Mouse (Mus musculus) adrenal gland, postnatal 4 days (tissue): ENCODE measurements at regions not wholly inside any gene's neighbourhood (a gene's known extent, or its start where the extent isn't known, plus 50 kb on each side); places are given as distances from the start of the nearest gene placed in this dataset.

Source experiments
- DNase-seq, 2 experiments: peaks; one replicate each; pipeline ENCODE4 v3.0.0; 2021 to 2022; ENCODE audit warnings: low spot score in 2 of 2, mixed read lengths in 2 of 2

GRCm38 (mm10) chr2:46491081-46491480, 1373.9 kb upstream of the Zeb2 start:
- no peak for DNase-seq

DNA sequence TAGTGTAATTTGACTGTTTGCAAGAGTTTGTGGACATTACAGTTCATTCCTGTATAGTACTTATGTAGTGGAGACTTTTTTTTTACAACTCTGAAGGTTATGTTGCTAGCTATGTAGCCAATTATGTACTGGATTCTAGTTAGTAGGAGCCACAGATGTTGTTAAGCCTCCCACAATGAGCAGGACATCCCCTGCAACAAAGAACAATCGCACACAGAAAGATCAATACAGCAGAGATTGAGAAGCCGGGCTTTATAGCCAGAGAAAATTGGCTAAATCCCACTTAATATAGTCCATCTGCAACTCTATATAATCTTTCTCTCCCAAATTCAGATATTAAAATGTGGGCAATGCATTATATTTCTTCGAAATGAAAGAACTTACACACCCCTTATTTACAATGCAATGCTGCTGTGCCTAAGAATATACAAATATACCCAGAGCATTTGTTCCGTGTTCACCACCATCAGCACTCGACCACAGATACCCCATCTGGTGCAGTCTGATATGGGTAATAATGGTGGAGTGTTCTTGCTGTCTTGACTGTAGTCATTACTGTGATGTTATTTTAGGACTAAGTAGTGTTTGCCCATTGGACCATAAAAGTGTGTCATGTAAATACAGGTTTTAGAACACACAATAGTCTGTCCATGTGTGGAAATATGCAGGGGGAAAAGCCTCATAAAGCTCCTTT, 1351.9 kb upstream of the Zeb2 start:
- DNase-seq = no peak

DNA sequence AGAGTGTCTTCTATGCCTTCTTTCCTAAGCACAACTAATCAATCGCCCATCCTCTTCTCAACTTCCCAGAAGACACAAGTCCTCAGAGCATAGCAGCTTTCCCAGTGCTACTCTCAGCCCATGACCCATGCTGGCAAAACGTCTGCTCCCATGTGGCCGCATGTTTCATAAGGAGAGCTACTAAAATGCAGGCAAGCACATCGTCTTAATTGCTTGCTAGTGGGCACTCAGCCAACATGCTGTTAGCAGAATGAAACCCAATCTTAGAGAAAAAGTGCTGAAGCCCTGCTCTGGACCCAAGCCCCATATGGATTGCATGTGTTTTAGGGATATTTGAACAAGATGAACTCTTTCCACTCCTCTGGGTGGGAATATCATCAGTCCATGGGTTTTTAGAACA, 1348.2 kb upstream of the Zeb2 start:
- DNase-seq = no peak

GRCm38 (mm10) chr2:46464913-46465312, 1347.7 kb upstream of the Zeb2 start:
- DNase-seq = no peak

DNA sequence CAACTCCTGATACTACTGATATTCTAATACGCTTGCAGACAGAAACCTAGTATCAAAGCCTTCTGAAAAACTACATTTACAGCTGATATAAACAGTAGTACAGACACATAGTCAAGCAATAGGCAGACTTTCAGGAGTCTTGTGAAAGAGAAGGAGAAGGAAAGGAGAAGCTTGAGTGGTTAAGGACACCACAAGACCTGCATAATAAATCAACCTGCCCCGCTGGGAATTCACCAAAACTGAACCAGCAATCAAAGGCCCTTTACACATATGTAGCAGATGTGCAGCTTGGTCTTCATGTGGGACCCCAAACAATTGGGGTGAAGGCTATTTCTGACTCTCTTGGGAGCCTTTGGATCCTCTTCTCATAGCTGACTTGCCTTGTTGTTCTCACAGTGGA, 1345.5 kb upstream of the Zeb2 start:
- no peak for DNase-seq

DNA sequence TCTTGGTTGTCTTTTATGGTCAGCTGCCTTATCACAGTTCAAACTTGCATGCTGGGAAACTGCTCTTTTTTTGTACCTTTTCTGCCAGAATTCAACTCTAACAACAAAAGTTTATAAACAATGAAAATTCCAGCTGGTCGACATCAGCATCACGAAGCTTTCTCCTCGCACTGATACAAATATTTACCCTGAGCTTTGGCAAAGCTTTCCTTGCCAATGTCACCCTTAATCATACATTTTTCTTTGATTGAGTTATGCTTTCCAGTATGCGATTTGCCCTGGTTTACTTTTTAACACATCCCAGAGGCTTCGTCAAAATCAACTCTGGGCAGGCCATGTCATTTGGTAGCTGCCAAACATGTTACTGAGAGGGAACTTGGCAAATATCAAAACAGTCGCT, 1333.5 kb upstream of the Zeb2 start:
- no peak for DNase-seq

- no peak for DNase-seq
These were observed 1328.1 kb upstream of the Zeb2 start for GRCm38 (mm10) chr2:46445306-46445705.

DNA sequence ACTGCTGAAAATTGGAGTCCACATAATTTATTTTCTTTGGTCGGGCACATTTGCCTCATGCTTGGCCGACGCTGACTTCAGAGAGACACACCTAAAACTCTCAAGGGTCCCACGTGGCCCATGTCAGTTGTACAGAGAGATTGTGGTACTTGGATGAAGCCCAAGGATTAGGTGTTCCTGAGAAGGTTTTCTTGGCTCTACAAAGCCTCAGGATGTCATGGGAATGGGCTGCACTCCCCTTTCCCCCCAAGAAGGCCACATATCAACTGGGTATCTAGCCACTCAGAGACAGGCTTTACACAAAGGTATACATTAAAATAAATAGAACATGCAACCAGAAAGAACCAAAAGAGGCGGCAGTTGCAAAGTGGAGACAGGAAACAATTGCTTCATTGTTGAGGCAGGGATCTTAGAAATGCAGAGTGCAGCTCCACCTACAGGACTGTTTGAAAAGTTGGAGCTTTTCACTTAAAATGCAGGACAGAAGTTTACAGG, 1326.5 kb upstream of the Zeb2 start:
- no peak for DNase-seq

GRCm38 (mm10) chr2:46443061-46443685, 1326.0 kb upstream of the Zeb2 start:
- DNase-seq = no peak

GRCm38 (mm10) chr2:46442576-46442975, 1325.4 kb upstream of the Zeb2 start:
- DNase-seq = no peak

- DNase-seq = no peak
These were observed 1324.7 kb upstream of the Zeb2 start for GRCm38 (mm10) chr2:46441927-46442326.

- DNase-seq = no peak
These were observed 1324.2 kb upstream of the Zeb2 start for GRCm38 (mm10) chr2:46441348-46441747.

- no peak for DNase-seq
These were observed 1322.8 kb upstream of the Zeb2 start for GRCm38 (mm10) chr2:46440038-46440437.

DNA sequence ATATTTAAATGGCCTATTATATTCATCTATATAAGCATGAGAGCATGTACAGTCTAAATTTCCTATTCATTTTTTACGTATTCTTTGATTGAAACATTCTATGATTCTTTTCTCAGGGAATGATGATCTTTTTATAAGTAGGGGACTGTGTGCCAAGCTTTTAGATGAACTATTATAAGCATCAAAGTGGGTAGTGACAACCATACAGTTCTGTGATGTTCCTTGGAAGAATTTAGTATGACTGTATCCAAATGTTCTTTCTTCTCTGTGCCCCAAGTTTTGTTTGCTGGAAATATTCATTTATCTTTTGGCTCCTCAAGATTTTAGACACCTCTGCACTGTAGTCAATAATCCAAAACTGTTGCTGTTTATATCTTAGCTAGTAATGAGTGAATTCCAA, 1301.1 kb upstream of the Zeb2 start:
- no peak for DNase-seq

- DNase-seq = no peak
These were observed 1285.3 kb upstream of the Zeb2 start for GRCm38 (mm10) chr2:46402373-46403114.

DNA sequence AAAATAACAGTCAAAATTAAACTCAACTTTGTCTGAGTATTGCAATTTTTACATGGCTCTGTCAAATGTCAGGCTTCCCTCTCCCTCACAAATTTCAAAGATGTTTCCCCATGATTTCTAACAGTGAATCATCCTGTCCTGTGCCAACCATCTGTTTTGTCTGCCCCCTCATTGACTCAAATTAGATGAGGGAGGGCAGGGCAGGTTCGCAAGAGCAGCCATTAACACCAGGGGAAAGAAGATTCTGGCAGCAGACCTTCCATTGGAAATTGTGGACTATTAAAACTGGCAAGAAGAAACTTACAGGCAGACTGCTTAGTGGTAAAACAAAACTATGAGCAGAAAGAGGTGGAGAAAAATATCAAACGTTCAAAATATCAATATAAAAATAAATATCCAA, 1277.0 kb upstream of the Zeb2 start:
- DNase-seq = no peak

DNA sequence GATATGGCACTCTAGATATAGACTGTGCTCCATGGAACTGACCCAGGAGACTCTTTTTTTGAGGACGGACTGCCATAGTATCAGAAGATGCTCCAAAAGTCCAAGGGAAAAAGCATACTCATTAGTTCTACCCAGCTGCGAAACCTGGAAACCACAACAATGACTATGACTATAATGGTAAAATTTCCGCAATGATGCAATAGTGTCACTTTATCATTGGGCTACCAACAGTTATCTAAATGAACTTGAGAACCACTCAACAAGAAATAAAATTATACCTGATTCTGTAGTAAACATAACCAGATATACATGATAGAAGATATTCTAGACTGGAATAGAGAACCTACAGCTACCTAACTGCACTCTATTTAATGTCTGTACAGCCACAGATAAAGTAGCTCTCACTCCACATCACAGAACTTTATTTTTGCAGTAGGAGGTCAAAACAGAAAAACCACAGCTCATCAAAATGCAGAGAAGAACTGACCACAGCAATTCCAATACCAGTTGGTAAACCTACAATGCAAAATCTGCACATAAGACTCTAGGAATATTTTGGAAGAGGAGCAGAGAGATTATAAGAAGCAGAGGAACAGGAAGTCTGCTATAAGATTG, 1255.8 kb upstream of the Zeb2 start:
- DNase-seq = no peak

DNA sequence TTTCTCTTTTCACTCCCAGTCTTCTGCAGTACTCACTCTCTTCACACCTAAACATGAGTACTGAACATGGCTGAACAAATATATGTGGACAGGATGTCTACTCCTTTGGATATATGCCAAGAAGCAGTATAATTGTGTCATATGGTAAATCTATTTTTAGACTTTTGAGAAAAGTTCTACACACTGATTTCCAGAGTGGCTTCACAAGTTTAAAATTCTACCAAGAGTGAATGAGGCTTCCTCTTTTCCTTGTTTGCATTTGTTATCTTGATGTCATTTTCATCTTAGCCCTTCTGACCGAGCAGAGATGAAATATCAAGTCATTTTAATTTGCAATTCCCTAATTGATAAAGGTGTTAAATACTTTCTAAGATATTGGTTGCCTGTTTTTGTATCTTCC, 1254.6 kb upstream of the Zeb2 start:
- no peak for DNase-seq

DNA sequence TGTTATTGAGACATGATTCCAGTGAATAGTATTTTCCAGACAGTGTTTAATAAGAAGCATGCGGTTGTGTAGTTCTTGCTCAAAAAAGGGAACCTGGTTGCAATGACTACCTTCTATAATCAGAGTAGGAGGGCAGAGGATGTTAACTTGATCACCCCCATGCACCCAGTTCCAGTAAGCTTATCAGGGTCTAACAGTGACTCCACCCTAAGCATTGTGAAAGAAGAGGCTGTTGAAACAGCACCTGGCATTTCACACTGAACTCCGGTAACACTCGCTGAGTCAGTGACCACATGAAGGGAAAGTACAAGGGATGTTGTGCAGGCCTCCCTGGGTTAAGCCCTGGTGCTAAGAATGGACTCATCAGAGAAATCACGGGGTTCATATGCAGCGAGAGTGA, 1253.8 kb upstream of the Zeb2 start:
- DNase-seq = no peak

- DNase-seq = no peak
These were observed 1251.7 kb upstream of the Zeb2 start for GRCm38 (mm10) chr2:46368882-46369281.

DNA sequence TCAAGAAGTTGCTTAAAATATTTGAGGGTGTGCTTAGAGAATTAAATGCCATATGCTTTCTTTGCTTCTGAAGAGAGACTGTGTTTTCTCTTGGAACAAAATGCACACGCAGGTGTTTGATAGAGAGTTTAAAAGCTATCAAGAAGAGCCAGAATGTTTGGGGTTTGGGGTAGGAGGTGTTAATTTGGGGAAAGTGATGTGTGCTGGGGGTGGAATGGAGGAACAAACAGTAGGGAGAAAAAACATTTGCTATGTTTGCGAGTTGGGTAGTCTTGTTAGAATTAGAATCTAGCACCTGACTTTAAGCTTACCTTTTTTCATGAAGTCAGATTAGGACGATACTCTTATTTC, 1248.9 kb upstream of the Zeb2 start:
- DNase-seq = no peak
